Mouse (Mus musculus) skeletal muscle tissue, adult 2 months (tissue): ENCODE measurements around the gene Cuedc2.
A peak's percentile ranks its signal among the peaks of the same experiment; 100 is the strongest.

Source experiments
- DNase-seq: peaks from one replicate; pipeline ENCODE4 v3.0.0-alpha.2; 2012; ENCODE audit warnings: low read depth, low spot score

Cuedc2 gene

GRCm38 (mm10) chr19:46321101-46321943, 17.2 kb downstream of the Cuedc2 start:
- DNase-seq = no peak

- no peak for DNase-seq
Measured at GRCm38 (mm10) chr19:46320076-46320785, 18.3 kb downstream of the Cuedc2 start.

GRCm38 (mm10) chr19:46318586-46319378, 19.7 kb downstream of the Cuedc2 start:
- DNase-seq = no peak

GRCm38 (mm10) chr19:46318031-46318471, 20.5 kb downstream of the Cuedc2 start:
- no peak for DNase-seq

DNA sequence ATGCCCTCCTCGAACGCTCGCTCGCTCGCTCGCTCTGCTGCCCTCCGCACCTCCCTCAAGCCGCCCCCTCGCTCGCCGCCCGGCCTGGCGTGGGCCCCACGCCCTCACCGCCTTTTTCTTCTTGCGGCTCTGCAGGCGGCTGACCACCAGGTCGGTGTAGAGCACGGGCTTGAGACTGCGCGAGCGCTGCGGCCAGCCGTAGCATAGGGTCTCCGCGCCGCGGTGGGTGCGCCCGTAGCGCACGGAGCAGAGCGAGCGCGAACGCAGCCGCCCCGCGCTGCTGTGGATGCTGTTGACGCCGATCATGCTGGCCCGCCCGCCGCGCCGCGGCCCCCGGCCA, 21.0 kb downstream of the Cuedc2 start:
- DNase-seq = no peak

DNA sequence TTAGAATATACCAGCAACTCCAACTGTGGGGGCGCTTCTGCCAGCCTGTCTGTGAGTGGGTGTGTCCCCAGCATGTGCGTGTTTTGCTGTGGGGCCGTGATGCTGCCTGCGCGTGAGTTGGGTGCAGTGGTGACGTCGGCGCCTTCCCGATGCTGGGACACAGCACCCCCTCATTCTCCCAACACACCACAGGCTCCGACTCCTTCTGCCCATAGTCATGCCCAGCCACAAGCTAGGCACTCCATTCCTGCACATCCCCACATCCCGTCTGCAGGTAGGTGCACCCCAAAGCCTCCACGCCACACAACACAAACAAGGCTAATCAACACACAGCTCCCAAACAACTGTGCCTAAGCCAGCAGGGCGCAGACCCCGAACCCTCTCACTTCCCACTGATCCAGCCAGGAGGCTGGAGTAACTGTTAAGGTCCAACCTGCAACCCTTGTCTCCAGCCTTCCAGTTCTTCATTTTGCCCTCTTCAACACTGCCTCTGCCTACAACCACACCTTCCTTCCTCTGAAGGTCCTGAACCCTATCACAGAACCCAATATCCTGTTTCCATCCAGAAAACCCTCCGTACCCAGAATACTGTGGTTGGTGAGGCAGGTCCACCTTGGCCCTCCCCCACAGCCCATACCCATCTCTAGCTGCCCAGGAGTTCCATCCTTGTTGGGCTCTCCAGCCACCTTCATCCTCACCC, 21.5 kb downstream of the Cuedc2 start:
- DNase-seq = no peak

- DNase-seq = no peak
Measured at GRCm38 (mm10) chr19:46315752-46316610, 22.5 kb downstream of the Cuedc2 start.

DNA sequence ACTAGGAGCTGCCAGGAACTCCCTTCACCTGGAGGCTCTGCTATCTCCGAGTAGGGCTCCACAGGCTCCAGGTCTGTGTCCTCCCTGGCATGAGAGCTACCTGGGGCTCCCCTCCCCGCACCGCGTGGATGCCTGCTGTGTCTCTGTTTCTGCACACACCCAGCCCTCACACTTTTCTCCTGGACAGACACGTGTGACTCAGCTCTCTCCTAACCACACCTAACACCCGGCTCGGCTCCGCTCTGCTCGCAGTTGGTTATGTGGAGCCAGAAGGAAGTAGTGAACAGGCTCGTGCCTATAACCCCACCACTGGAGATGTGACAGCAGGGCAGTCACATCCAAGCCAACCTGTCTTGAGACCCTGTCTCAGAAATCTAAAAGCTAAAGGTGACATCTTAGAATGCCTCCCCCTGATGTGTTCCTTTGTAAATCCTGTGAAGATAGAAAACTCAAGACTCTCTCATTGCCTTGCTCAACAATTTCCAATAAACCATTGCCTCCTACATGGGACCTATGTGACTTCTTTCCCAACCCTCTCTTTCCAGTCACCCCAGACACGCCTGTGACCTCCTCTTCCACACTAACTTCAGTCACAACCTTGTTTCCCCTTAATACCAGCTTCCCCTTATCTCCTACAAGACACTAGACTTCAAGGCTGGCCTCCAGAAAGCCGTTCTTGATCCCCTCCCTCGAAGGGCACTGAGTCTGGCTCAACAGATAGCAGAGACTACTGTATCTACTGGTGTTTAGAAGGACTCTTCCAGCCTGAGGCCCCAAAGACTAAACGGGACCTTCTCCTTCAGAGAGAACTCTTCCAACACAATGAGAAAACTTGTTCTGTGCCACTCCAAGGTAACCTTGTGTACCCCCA, 23.4 kb downstream of the Cuedc2 start:
- no peak for DNase-seq

DNA sequence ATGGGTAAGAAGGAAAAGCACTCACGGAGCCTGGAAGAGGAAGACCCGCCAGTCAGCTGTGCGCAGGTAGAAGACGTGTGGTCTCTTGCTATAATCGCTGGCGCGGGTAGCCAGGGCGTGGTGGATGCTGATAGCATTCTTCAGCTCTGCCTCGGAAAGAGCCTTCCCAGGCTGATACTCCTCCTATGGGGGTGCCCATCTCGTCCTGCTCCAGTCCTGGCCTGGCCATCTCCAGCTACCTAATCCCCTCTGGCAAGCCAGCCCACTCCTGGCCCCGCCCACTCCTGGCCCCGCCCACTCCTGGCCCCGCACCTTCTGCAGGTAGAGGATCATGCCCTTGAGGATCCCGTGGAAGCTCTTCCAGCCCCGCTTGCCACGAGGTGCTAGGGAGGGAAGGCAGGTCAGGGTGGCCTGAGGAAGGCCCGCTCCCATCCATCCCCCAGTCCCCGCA, 24.3 kb downstream of the Cuedc2 start:
- DNase-seq = no peak

DNA sequence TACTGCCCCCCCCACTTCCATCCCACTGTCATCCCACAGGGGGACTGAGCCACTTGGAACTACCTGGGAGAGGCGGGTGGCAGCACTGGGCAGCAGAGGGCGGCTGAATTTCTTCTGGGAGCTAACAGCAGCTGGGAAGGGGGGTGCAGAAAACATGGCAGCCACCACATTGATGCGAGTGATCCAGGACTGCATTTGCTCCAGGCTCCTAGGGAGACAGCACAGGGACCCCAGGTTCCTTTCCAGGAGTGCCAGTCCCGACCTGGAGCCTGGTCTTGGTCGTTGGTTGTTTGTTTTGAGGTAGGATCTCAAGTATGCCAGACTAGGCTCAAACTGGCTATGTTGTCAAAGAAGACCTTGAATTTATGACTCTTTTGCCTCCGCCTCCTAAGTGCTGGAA, 24.9 kb downstream of the Cuedc2 start:
- DNase-seq = no peak

DNA sequence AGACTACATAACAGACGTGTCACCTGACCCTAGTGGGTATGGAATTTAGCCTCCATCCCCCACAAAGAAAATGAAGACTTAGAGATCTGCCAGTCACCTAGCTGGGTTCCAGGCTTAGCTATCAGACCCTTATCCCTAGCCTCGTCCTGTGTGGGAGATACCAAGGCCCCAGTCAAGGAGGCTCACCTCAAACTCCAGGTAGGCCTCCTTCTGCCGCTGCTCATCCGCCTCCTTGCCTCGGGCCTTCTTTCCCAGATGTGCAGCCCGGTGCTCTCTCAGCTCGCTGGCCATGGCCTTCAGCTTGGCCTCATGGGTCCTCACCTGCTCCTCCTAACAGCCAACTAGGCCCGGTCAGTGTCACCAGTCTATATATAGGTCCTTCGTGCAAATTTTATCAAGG, 25.4 kb downstream of the Cuedc2 start:
- no peak for DNase-seq

DNA sequence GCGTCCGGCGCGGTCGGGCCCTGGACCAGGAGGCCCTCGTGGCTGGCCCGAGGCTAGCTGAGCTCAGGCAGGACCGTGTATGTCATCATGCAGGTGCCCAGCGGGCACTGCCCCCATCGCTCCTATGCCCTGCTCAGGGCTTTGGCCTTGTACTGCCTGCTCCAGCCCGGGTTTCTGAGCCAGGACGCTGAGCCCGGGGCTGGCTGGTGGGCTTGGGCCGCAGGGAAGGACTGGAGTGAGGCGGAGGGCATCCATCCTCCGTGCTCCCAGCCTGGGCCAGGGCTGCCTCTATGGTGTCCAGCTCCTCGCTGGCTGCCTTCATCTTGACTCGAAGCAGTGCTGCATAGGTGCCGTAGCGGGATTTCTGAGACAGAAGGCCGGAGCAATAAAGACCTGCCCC, 25.9 kb downstream of the Cuedc2 start:
- DNase-seq = no peak

- DNase-seq = no peak
Measured at GRCm38 (mm10) chr19:46311341-46311740, 27.2 kb downstream of the Cuedc2 start.

DNA sequence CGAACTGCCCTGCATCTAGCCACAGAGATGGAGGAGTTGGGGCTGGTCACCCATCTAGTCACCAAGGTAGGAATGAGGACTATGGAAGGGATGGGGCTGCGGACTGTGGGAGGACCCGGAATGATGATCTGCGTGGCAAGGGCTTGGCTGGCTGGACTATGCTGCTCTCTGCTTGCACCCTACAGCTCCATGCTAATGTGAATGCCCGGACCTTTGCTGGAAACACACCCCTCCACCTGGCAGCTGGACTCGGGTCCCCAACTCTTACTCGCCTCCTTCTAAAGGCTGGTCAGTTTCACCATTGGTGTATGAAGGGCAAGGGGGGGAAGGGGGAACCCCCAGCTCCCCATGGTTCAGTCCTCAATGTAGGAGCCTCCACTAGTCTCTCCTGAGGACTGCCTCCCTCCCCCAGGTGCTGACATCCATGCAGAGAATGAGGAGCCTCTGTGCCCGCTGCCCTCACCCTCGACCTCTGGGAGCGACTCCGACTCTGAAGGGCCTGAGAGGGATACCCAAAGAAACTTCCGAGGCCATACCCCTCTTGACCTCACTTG, 28.1 kb downstream of the Cuedc2 start:
- DNase-seq = no peak

- no peak for DNase-seq
Measured at GRCm38 (mm10) chr19:46309651-46310305, 28.7 kb downstream of the Cuedc2 start.

- DNase-seq = peak; percentile 62
Measured at GRCm38 (mm10) chr19:46308706-46309435, 29.6 kb downstream of the Cuedc2 start.

DNA sequence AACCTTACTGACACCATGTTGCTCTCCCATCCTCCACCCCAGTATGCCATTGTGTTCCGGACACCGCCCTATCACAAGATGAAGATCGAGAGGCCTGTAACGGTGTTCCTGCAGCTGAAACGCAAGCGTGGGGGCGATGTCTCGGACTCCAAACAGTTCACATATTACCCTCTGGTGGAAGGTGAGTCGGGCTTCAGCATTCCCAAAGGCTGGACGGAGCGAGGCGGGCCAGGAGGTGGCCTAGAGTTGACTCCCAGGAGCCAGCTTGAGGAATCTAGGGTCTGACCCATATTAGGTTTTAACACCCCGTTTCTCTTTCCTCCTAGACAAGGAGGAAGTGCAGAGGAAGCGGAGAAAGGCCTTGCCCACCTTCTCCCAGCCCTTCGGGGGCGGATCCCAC, 30.2 kb downstream of the Cuedc2 start:
- no peak for DNase-seq

GRCm38 (mm10) chr19:46307781-46308180, 30.7 kb downstream of the Cuedc2 start:
- DNase-seq = no peak
